Mouse (Mus musculus): ENCODE measurements around the gene Dhps.
"Not testable (repeated sequence)": the region's sequence is repeated elsewhere in the genome, so short reads cannot be mapped to it uniquely, and the experiment has no call there.

The Dhps gene

GRCm38 (mm10) chr8:85096850-85097249 lies 25.3 kb downstream of the Dhps start:
- no peak for DNase-seq

- no peak for DNase-seq
Measured at GRCm38 (mm10) chr8:85100076-85100665, 28.6 kb downstream of the Dhps start.

- no peak for DNase-seq
Measured at GRCm38 (mm10) chr8:85113241-85113640, 41.7 kb downstream of the Dhps start.

GRCm38 (mm10) chr8:85115501-85115900 lies 43.9 kb downstream of the Dhps start:
- no peak for DNase-seq

GRCm38 (mm10) chr8:85116984-85117383 lies 45.4 kb downstream of the Dhps start:
- no peak for DNase-seq

- DNase-seq: peak; percentile 95
Measured at GRCm38 (mm10) chr8:85119052-85119981, 47.8 kb downstream of the Dhps start.

GRCm38 (mm10) chr8:85120251-85120650 lies 48.7 kb downstream of the Dhps start:
- DNase-seq: not testable (repeated sequence)

- no peak for DNase-seq
Measured at GRCm38 (mm10) chr8:85122995-85123394, 51.4 kb downstream of the Dhps start, which contains the start of gene Zfp791. Gene Zfp791 (minus strand): TSS chr8:85123095.

GRCm38 (mm10) chr8:85123691-85124090 lies 52.1 kb downstream of the Dhps start:
- DNase-seq: no peak
